Mouse (Mus musculus): ENCODE measurements around the gene Mrpl28.

Gene Mrpl28

DNA sequence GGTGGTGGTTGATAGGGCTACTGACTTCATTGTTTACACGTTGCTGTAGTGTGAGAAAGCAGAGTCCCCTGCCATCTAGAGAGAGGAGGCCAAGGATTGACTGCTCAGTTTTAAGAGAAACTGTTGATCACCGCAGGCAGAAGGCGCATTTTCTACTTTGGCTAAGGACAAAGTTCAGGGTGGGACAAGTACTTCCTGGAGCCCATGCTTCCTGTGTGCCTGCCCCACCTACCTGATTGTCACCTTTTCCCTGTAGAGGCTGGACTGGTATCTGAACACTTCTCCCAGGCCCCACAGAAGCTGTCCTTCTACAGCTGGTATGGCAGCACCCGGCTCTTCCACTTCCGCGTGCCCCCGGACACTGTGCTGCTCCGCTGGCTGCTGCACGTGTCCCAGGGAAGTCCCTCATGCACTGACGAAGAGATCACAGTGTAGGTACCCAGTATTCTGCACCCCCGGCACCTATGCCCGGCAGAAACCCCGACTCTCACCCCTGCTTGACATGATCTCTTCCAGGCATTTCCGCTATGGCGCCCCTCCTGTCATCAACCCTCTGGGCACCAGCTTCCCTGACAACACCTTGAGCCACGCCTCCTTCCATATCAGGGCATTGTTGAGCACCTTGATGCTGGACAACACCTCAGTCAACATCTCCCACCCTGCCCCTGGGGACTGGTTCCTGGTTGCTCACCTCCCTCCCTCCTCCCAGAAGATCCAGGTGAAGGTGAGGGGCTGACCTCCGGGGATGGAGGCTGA lies 6.6 kb upstream of the Mrpl28 start:
- DNase-seq, result no peak

DNA sequence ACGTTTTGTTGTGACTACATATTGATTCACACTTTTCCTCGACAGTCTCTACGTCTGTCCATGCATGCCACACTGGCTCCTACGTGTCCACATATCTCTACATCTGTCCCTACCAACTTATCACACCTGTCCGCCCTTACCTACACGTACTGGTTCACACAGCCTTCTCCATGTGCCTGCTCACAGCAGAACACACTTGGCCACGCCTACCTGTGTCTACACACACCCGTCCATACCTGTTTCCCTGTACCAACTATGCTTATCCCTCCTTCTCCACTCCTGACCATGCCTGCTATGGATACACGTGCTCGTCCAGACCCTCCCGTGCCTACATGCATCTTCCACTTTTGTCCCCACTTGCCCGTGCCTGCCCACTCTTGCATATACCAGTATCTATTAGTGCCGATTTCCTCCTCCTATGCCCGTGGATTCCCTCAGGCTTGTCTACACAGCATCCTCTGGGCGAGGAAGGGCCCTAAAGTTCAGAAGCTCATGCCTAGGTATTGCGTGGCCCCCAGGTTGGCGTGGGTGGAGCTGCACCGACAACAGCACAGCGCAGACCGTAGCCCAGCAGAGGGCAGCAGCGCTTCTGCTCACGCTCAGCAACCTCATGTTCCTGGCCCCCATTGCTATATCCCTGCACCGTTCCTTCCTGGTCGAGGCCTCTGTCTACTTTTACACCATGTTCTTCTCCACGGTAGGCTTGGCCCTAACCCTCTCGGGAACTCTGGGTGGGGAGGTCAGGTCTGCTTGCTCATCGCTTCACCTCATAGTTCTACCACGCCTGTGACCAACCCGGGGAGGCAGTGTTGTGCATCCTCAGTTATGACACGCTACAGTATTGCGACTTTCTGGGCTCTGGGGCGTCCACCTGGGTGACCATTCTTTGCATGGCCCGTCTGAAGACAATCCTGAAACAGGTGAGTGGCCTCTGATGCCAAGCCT lies 3.3 kb upstream of the Mrpl28 start:
- DNase-seq, result peak; percentile 91

- peak; percentile 91 for DNase-seq
These were observed 714 bp upstream of the Mrpl28 start for GRCm38 (mm10) chr17:26122431-26123140.

DNA sequence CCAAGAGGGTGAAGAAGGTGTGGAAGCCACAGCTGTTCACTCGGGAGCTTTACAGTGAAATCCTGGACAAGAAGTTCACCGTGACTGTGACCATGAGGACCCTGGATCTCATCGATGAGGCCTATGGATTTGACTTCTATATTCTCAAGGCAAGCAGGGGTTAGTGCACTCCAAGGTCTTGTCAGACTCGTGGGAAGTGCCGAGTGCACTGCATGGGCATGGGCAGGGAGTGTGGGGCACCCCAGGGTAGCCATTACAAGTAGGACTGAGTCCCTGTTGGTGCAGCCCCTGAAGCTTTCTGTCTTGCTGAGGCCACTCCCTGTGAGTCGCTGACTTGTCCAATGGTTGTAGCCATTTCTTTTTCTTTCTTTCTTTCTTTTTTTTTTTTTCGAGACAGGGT lies 1.3 kb downstream of the Mrpl28 start:
- DNase-seq, result peak; percentile 87

- peak; percentile 86 for DNase-seq
These were observed 1.9 kb downstream of the Mrpl28 start for GRCm38 (mm10) chr17:26125226-26125625.

GRCm38 (mm10) chr17:26131062-26131732 lies 7.9 kb downstream of the Mrpl28 start:
- DNase-seq, result peak; percentile 88

DNA sequence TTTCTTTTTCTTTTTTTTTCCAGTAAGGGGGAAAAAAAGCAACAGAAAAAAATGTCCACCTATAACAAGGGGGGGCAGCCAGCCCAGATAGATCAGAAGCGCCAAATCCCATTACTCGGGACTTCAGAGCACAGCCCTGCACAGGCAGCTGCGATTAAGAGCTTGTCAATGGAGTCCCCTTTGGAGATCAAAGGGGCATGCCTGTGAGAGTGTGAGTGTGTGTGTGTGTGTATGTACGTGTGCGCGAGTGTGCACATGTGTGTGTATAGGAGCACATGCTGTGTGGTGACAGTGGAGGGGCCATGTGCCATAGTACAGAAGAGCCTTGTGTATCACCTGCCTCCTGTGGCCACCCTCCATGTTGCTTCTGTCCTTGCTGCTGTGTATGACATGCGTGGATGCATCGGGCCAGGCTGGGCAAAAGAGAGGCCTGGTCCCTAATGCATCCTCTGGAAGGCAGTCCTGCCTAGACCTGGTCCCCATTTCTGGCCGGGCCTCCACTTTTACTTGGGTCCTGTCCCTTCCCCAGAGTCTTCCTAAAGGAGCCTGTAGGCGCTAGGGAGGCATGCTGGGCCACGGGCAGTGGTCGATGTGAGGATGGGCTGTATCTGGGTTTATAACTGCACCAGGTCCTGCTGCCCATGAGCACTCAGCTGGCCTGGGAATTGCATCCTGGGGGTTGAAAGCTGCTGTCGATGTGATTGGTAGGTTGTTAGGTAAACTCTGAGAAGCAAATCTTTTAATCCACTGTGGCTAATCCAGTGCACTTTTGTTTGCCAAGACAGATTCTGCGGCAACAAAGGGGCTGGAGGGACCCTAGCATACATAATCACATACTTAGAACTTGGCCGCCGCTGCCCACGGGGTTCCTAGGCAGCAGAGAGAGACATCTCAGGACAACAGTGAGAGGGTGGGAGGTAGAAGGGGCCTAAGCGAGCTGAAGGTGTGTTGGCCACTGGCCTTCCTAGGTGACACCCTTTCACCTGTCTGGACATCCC lies 8.9 kb downstream of the Mrpl28 start:
- peak; percentile 86 for DNase-seq

- DNase-seq, result peak; percentile 92
These were observed 13.9 kb downstream of the Mrpl28 start for GRCm38 (mm10) chr17:26137106-26137750.

DNA sequence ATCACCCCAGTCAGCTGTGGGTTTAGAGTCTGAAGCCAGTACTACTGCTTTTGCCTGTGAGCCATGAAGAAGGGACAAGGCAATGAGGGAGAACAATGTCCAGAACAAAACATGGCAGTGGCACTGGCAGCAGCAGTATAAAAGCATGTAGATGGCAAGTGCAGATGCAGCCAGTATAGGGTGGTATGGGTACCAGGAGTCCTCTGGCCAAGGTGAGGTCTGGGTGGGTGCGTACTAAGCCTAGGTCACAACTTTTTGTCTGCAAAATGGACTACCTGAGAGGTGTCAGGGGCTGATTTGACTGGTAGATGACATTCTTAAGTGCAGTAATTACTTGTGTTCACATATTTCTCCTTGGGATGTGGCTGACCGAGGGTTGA lies 14.4 kb downstream of the Mrpl28 start:
- peak; percentile 91 for DNase-seq

DNA sequence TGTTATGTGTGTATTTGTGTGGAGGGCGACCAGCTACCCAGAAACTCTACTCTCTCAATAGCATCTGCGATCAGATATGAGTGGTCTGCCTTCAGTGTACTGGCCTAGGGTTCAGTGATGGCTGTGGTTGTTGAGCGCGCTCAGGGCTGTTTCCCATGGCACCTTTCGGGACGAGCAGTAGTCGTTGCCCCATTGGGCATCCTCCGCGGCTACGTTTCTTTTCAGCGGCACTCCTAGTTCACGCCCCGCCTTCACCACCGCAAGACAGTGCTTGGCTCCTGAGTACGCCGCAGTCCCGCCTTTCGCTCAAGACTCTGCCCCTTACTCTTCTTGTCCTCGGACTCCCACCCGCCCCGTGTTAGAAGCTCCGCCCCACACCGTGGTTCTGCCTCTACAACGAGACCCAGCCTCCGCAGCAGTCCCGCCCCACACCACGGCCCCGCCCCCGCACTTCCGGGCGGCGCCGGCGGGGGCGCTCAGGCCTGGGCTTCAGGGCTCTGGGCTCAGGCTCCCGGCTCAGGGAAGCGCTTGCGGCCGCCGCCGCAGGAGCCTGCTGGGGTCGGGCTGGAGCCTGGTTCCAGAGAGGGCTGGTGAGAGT lies 15.0 kb downstream of the Mrpl28 start, which contains the start of gene Axin1:
TSS of gene Axin1 (plus strand) at position 450 of the 598 bp plus-strand sequence.
- DNase-seq, result peak; percentile 100

GRCm38 (mm10) chr17:26138901-26139381 lies 15.6 kb downstream of the Mrpl28 start:
- DNase-seq, result no peak

DNA sequence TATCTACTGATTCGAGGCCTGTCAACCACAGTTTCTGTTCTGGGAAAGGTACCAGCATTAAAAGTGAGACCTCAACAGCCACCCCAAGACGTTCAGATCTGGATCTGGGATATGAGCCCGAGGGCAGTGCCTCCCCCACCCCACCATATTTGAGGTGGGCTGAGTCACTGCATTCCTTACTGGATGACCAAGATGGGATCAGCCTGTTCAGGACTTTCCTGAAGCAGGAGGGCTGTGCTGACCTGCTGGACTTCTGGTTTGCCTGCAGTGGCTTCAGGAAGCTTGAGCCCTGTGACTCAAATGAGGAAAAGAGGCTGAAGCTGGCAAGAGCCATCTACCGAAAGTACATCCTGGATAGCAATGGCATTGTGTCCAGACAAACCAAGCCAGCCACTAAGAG lies 19.5 kb downstream of the Mrpl28 start:
- peak; percentile 86 for DNase-seq

DNA sequence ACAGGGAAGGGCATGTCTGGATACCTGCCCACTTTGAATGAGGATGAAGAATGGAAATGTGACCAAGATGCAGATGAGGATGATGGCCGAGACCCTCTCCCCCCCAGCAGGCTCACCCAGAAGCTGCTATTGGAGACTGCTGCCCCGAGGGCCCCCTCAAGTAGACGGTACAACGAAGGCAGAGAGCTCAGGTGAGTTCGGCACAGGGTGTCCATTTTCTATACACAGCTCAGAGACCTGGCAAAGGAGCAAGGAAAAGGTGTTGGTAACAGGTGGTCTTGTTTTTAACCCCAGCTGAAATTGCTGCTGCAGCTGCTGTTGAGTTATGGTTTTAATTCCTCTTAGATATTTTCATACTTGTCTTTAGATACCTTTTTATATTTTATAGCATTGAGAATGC lies 20.1 kb downstream of the Mrpl28 start:
- peak; percentile 65 for DNase-seq

GRCm38 (mm10) chr17:26149056-26149455 lies 25.8 kb downstream of the Mrpl28 start:
- DNase-seq, result no peak

- peak; percentile 72 for DNase-seq
These were observed 28.8 kb downstream of the Mrpl28 start for GRCm38 (mm10) chr17:26151886-26152630.

DNA sequence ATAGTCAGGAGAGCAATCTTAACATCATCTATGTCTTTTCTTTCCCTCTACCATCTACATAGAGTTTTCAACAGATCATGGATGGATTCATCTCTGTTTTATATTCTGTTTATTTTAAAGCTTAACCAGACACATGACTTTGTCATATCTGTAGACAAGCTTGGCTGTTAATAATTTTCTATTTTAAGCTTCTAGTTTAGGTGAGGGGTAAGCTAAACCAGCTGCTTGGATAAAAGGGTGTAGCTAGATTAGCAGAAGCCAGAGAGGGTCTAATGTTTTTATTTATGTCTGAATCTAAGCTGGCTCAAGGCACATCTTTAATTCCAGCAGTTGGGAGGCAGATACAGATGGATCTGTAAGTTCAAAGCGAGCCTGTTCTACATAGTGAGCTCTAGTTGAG lies 39.4 kb downstream of the Mrpl28 start:
- DNase-seq, result no peak

DNA sequence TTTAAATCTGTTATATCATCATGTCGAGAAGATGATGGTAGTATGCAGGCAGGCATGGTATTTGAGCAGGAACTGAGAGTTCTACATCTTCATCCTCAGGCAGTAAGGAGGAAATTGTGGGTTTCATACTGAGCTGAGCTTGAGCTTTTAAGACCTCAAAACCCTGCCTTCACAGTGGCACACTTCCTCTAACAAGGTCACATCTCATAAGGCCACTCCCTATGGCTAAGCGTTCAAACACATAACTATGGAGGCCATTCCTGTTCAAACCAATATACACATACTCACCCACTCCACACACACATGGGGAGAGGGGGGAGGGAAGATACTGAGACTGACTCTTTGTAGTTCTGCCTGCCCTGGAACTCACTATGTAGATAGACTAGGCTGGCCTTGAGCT lies 44.7 kb downstream of the Mrpl28 start:
- DNase-seq, result peak; percentile 95

DNA sequence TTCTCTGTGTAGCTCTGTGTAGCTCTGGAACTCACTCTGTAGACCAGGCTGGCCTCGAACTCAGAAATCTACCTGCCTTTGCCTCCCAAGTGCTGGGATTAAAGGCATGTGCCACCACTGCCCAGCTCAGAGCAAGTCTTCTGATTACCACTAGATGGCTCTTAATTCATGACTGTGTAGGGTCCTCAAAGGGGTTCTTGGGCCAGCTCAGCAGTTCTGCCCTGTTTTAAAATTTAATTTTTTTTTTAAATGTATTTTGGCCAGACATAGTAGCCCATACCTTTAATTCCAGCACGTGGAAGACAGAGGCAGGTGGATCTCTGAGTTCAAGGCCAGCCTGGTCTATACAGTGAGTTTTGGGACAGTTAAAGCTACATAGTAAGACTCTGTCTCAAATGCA lies 51.9 kb downstream of the Mrpl28 start:
- peak; percentile 61 for DNase-seq

Data from heart, adult 11 months (tissue).